Mouse (Mus musculus): ENCODE measurements around the gene Rsph1. TPM values are rescaled to one million over a fixed set of nuclear protein-coding genes. Genes with fewer than 3 reads are reported as not detected.

Rsph1 gene
- polyA plus RNA-seq, 1 experiment from 2014 or later, result 0.88 TPM

- H3K9ac ChIP-seq (ENCODE audit: low read depth, low read length), result no peak within 1 kb of the TSS
- no peaks in the 10 kb centered on the region for H3K36me3 ChIP-seq (ENCODE audit: control insufficient read depth, insufficient read depth, low read length)
- no peaks in the 10 kb centered on the region for H3K9me3 ChIP-seq (ENCODE audit: control insufficient read depth, low read length)
- DNase-seq (ENCODE audit: low spot score) (no peak), ATAC-seq (replicated peaks; ENCODE audit: low FRiP score) (no peak)
- no peak within 1 kb of the TSS for H3K4me3 ChIP-seq (ENCODE audit: low read depth, low read length)
- no peaks in the 10 kb centered on the region for H3K4me1 ChIP-seq (replicated peaks; ENCODE audit: control insufficient read depth, insufficient read depth, low read length)
- H3K27me3 ChIP-seq (replicated peaks; ENCODE audit: control insufficient read depth, insufficient read depth, low read length), result no peaks in the 10 kb centered on the region
- H3K27ac ChIP-seq (ENCODE audit: low read depth, low read length), result no peak within 1 kb of the TSS
- H3K4me2 ChIP-seq, result no peak within 1 kb of the TSS
- 87% methylated on average over 1 of the region's 1 CpGs for WGBS
Observed at GRCm38 (mm10) chr17:31286492-31286891, 9.3 kb upstream of the Rsph1 start, which contains the start of gene Slc37a1. TSS of gene Slc37a1 (plus strand) at chr17:31286792.

DNA sequence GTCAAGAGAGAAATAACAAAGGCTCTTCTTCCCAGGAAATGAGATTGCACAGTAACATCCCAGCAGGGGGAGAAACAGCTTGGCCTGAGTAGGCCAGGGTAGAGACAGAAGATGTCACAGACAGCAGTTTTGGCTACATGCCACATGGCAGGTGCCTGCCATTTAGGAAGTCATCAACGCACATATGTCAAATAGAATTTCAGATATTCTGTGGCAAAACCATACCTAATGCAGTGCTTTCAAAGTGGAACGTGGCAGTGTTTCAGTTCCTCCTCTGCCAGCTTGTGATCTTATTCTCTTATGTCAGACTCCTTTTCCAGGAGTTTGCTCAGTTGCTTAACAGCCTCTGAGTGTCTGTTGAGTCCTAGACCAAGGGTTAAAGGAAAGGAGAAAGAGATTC, 8.7 kb upstream of the Rsph1 start:
- Histone ChIP-seq H3K9me3 (ENCODE audit: control insufficient read depth, low read length) (no peaks in the 10 kb centered on the region), H3K36me3 (ENCODE audit: control insufficient read depth, insufficient read depth, low read length) (no peaks in the 10 kb centered on the region), H3K27me3 (replicated peaks; ENCODE audit: control insufficient read depth, insufficient read depth, low read length) (no peaks in the 10 kb centered on the region), H3K4me3 (ENCODE audit: low read depth, low read length) (no peak overlapping the region), H3K27ac (ENCODE audit: low read depth, low read length) (no peak overlapping the region), H3K4me2 (no peak overlapping the region), H3K9ac (ENCODE audit: low read depth, low read length) (no peak overlapping the region), H3K4me1 (replicated peaks; ENCODE audit: control insufficient read depth, insufficient read depth, low read length) (no peaks in the 10 kb centered on the region)
- DNase-seq (ENCODE audit: low spot score) (no peak), ATAC-seq (replicated peaks; ENCODE audit: low FRiP score) (no peak)
- 68% methylated on average over 2 of the region's 2 CpGs for WGBS

DNA sequence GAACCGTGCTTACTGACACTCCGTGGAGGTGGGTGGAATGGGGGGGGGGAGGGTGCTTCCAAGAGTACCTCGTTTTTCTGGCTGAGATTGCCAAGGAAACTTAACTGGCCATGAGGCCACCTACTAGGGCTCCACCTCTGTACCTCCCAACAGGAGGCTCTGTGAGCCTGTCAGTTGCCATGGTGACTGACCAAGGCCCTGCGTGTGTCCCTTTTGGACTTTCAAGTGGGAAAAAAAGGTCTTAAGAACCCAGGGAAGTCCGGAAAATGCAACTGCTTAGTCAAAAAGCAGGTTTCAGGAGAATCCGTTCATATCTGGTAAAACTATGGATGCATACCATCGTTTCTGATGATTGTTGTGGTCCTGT, 5.5 kb upstream of the Rsph1 start:
- H3K4me1 ChIP-seq (replicated peaks; ENCODE audit: control insufficient read depth, insufficient read depth, low read length), result peaks cover 2% of the 10 kb centered on the region; the same call in 1 of the 2 replicates
- 34% methylated on average over 7 of the region's 7 CpGs for WGBS
- H3K9ac ChIP-seq (ENCODE audit: low read depth, low read length), result no peak overlapping the region
- no peaks in the 10 kb centered on the region for H3K36me3 ChIP-seq (ENCODE audit: control insufficient read depth, insufficient read depth, low read length)
- H3K27ac ChIP-seq (ENCODE audit: low read depth, low read length), result no peak overlapping the region
- no peak overlapping the region for H3K4me2 ChIP-seq
- no peaks in the 10 kb centered on the region for H3K27me3 ChIP-seq (replicated peaks; ENCODE audit: control insufficient read depth, insufficient read depth, low read length)
- no peaks in the 10 kb centered on the region for H3K9me3 ChIP-seq (ENCODE audit: control insufficient read depth, low read length)
- ATAC-seq (replicated peaks; ENCODE audit: low FRiP score) (no peak), DNase-seq (ENCODE audit: low spot score) (no peak)
- H3K4me3 ChIP-seq (ENCODE audit: low read depth, low read length), result no peak overlapping the region

- ATAC-seq (replicated peaks; ENCODE audit: low FRiP score), result no peak
- no peak for DNase-seq (ENCODE audit: low spot score)
- no peak overlapping the region for H3K4me2 ChIP-seq
- no peaks in the 10 kb centered on the region for H3K27me3 ChIP-seq (replicated peaks; ENCODE audit: control insufficient read depth, insufficient read depth, low read length)
- peaks cover 2% of the 10 kb centered on the region; the same call in 1 of the 2 replicates for H3K4me1 ChIP-seq (replicated peaks; ENCODE audit: control insufficient read depth, insufficient read depth, low read length)
- no peaks in the 10 kb centered on the region for H3K9me3 ChIP-seq (ENCODE audit: control insufficient read depth, low read length)
- H3K4me3 ChIP-seq (ENCODE audit: low read depth, low read length), result no peak overlapping the region
- H3K36me3 ChIP-seq (ENCODE audit: control insufficient read depth, insufficient read depth, low read length), result no peaks in the 10 kb centered on the region
- no peak overlapping the region for H3K27ac ChIP-seq (ENCODE audit: low read depth, low read length)
- WGBS, result 49% methylated on average over 19 of the region's 19 CpGs
- H3K9ac ChIP-seq (ENCODE audit: low read depth, low read length), result no peak overlapping the region
Observed at GRCm38 (mm10) chr17:31281830-31282686, 4.9 kb upstream of the Rsph1 start.

- H3K9me3 ChIP-seq (ENCODE audit: control insufficient read depth, low read length), result no peaks in the 10 kb centered on the region
- H3K9ac ChIP-seq (ENCODE audit: low read depth, low read length), result no peak overlapping the region
- 36% methylated on average over 6 of the region's 6 CpGs for WGBS
- ATAC-seq (replicated peaks; ENCODE audit: low FRiP score) (no peak), DNase-seq (ENCODE audit: low spot score) (no peak)
- no peaks in the 10 kb centered on the region for H3K27me3 ChIP-seq (replicated peaks; ENCODE audit: control insufficient read depth, insufficient read depth, low read length)
- no peaks in the 10 kb centered on the region for H3K36me3 ChIP-seq (ENCODE audit: control insufficient read depth, insufficient read depth, low read length)
- H3K4me1 ChIP-seq (replicated peaks; ENCODE audit: control insufficient read depth, insufficient read depth, low read length), result peaks cover 2% of the 10 kb centered on the region; the same call in 1 of the 2 replicates
- H3K4me2 ChIP-seq, result no peak overlapping the region
- H3K4me3 ChIP-seq (ENCODE audit: low read depth, low read length), result no peak overlapping the region
- no peak overlapping the region for H3K27ac ChIP-seq (ENCODE audit: low read depth, low read length)
Observed at GRCm38 (mm10) chr17:31280269-31280668, 3.1 kb upstream of the Rsph1 start.

- Histone ChIP-seq H3K27ac (ENCODE audit: low read depth, low read length) (no peak overlapping the region), H3K9ac (ENCODE audit: low read depth, low read length) (no peak overlapping the region), H3K4me3 (ENCODE audit: low read depth, low read length) (no peak overlapping the region), H3K4me2 (no peak overlapping the region), H3K27me3 (replicated peaks; ENCODE audit: control insufficient read depth, insufficient read depth, low read length) (no peaks in the 10 kb centered on the region), H3K36me3 (ENCODE audit: control insufficient read depth, insufficient read depth, low read length) (no peaks in the 10 kb centered on the region), H3K4me1 (replicated peaks; ENCODE audit: control insufficient read depth, insufficient read depth, low read length) (peaks cover 2% of the 10 kb centered on the region; the same call in 1 of the 2 replicates), H3K9me3 (ENCODE audit: control insufficient read depth, low read length) (no peaks in the 10 kb centered on the region)
- ATAC-seq (replicated peaks; ENCODE audit: low FRiP score) (no peak), DNase-seq (ENCODE audit: low spot score) (no peak)
- WGBS, result 60% methylated on average over 9 of the region's 9 CpGs
Observed at GRCm38 (mm10) chr17:31279541-31279940, 2.4 kb upstream of the Rsph1 start.

DNA sequence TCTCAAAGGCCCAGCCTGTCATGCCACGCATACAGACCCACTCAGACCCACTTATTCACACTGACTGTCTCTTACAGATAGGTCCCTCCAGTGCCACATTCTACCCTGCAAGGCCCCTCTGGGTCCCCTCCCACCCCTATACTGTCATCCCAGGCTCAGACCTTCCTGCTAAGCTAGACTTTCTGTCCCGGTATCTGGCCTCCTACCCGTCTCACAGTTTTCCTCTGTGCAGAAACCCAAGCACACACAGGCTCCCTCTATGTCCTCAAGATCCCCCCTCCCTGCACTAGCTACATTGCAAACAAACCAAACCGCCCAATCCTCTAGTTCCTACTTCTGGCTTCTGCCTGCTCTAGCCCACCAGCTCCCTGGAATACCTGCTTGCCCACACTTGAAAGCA, 748 bp upstream of the Rsph1 start:
- no peak for ATAC-seq (replicated peaks; ENCODE audit: low FRiP score)
- DNase-seq (ENCODE audit: low spot score), result no peak
- Histone ChIP-seq H3K9me3 (ENCODE audit: control insufficient read depth, low read length) (no peaks in the 10 kb centered on the region), H3K27me3 (replicated peaks; ENCODE audit: control insufficient read depth, insufficient read depth, low read length) (no peaks in the 10 kb centered on the region), H3K4me1 (replicated peaks; ENCODE audit: control insufficient read depth, insufficient read depth, low read length) (peaks cover 2% of the 10 kb centered on the region; the same call in 1 of the 2 replicates), H3K36me3 (ENCODE audit: control insufficient read depth, insufficient read depth, low read length) (no peaks in the 10 kb centered on the region), H3K4me3 (ENCODE audit: low read depth, low read length) (no peak overlapping the region), H3K4me2 (no peak overlapping the region), H3K27ac (ENCODE audit: low read depth, low read length) (no peak overlapping the region), H3K9ac (ENCODE audit: low read depth, low read length) (no peak overlapping the region)
- WGBS, result 70% methylated on average over 4 of the region's 4 CpGs

DNA sequence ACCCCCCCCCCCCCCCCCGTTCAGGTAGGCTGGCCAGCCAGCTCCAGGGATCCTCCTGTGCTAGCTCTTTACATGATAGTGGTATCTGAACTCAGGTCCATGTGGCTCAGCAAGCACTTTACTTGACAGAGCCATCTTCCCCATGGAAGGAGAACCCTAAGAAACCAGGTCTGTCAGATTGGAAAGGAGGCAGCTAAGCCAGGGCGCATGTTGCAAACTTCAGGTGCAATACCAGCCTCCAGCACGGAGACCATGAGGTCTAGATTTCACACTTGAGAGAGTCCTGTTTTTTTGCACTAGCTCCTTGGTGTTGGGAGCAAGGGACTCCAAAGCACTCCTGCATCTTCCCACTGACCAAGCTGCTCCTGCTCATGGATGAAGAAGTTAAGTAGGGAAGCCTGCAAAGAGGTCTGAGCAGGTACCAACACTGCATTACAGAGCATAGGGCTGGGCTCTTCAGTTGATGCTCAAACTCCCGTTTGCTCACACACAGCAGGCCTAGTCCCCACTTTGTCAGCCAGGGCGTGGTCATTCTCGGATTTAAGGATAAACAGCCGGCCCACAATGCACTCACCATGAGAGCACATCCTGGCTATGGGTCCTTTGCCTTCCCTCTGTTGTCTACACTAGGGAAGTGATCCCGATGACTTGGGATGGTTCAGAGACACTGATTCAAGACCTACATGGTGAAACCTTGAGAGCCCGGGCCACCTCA, 819 bp downstream of the Rsph1 start:
- 34% methylated on average over 9 of the region's 9 CpGs for WGBS
- Histone ChIP-seq H3K27me3 (replicated peaks; ENCODE audit: control insufficient read depth, insufficient read depth, low read length) (no peaks in the 10 kb centered on the region), H3K4me1 (replicated peaks; ENCODE audit: control insufficient read depth, insufficient read depth, low read length) (peaks cover 2% of the 10 kb centered on the region; the same call in 1 of the 2 replicates), H3K9ac (ENCODE audit: low read depth, low read length) (no peak overlapping the region), H3K4me2 (peak overlapping the region; percentile 80), H3K36me3 (ENCODE audit: control insufficient read depth, insufficient read depth, low read length) (no peaks in the 10 kb centered on the region), H3K27ac (ENCODE audit: low read depth, low read length) (no peak overlapping the region), H3K4me3 (ENCODE audit: low read depth, low read length) (peak overlapping the region; percentile 44), H3K9me3 (ENCODE audit: control insufficient read depth, low read length) (no peaks in the 10 kb centered on the region)
- DNase-seq (ENCODE audit: low spot score) (no peak), ATAC-seq (replicated peaks; ENCODE audit: low FRiP score) (no peak)
